Mouse (Mus musculus) spleen, postnatal 14 days (tissue): ENCODE data around the gene Ensa.
"Not testable (repeated sequence)": the region's sequence is repeated elsewhere in the genome, so short reads cannot be mapped to it uniquely, and the experiment has no call there.

ENCODE experiments used
- DNase-seq, 2 experiments: peaks; one replicate each; pipeline ENCODE4 v3.0.0; 2021 to 2022; ENCODE audit warnings: low spot score in 2 of 2

The Ensa gene

DNA sequence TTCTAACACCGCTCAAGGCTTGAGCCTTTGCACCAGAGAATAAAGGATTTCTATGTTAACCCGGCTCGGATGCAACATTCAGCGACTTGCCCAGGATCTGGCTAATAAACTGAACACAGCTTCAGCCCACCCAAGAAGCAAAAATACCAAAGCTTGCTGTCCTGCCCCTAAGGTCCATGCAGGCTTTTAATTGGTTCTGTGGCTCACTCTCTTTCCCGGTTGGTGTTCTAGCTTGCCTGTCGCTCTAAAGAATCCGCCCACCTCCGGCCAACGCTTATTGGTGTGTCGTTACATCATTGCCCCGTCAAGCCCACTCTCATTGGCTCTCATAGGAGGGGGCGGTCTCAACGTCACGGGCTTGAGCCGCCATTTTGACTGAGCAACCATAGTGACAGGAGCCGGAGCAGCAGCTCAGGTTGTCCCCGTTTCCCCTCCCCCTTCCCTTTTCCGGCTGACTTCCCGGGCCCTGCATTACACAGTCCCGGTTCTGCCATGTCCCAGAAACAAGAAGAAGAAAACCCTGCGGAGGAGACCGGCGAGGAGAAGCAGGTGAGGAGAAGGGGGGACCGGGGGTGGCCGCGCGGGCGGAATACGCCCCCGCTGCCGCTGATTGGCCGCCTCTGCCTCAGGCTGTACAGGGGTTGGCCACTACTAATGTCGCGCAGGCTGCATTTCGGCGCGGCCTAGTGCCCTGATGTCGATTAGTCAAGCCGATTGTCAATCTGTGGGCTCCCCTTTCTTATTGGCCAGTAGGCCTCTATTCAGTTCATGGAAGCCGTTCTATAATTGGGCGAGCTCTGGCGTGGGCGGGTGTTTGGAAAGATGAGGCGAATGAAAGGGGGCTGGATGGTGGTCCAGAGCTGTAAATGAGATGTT, at the start of gene Ensa:
Ensa (plus strand) TSS at position 366 of the 876 bp plus-strand sequence.
- DNase-seq: peak; percentile 90 to 93

DNA sequence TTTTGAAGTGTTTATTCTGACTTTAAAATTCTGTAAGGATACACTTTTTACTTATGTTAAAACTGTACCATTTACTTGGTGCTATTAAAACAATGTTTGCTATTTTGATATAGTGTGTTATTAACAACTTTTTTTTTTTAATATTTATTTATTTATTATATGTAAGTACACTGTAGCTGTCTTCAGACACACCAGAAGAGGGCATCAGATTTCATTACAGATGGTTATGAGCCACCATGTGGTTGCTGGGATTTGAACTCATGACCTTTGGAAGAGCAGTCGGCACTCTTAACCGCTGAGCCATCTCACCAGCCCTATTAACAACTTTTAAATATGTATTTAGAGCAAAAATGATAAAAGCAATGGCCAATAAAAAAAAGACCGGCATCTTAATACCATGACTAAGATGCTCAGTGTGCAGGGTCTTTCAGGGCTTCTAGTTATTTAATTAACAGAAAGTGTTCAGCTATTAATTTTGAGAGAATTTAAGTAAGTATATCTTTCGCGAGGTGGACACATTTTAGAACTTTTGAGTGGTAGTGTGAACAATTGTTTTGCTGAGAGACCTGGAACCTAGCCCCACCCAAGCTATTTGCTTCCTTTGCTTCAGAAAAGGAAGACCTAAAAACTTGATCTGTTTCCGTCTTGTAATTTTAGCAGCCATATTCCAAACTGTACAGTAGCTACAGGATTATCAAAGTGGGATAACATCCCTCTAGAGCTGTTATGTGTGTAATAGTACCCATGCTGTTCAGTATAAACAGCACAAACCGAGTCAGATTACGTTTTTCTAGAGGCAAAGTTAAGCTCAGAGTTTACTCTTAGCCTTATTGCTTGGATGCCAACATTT, 36.8 kb upstream of the Ensa start:
- DNase-seq: no peak

DNA sequence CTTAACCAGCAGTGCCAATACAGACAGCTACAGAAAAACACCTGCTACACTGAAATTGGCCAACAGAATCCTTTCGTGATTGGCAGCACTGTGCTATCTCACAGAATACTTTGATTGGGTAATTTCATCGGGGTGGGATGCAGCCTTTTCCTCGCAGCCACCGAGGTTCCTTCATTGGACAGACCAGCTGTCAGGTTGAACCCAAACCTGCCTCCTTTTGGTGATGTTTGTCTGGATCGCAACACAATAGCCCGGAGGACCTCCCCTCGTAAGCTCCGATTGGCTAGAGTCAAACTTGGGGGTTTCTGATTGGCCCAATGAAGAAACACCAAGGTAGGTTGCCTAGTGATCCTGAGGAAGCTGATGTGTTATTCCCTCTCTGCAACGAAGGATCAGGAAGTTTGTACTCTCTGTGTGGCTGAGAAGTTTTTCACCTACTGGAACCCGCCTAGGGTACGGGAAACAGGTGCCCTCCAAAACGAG, 36.1 kb upstream of the Ensa start, which contains the start of gene Golph3l:
Golph3l (plus strand) TSS at position 331 of the 483 bp plus-strand sequence.
- DNase-seq: peak; percentile 82 to 83

DNA sequence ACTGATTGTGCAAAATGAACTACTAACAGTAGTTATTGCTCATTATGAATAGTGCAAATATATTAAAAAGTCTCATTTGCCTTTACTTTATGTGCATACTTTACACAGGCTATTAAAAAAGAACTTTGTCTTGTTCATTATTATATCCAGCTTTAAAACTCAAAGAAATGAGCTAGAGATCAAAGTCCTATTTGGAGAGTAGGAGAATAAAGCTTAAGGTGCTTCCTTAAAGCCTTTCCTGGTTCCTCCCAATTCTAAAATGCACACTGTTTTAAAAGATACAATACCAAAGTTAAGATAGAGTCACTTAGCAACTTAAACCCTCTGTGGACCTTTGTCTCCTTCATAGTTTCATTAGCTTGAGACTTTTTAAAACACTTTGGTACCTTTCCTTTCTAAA, 26.1 kb upstream of the Ensa start:
- no peak for DNase-seq

DNA sequence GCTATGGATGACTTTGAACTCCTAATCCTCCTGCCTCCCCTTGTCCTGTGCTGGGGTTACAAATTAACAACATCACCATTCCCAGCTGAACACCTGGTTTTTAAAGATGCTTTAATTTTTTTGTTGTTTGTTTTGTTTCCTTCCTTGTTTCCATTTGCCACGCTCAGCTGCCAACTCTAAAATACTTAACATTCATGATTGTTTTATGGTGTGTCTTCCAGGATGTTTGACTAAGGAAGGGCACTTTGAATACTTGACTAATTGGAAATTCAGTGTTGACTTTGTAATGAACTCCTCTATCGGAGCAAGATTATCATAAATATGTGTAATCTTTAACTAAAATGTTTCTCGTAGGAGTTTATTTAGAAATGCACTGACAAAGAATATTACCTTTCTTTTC, 23.5 kb upstream of the Ensa start:
- no peak for DNase-seq

DNA sequence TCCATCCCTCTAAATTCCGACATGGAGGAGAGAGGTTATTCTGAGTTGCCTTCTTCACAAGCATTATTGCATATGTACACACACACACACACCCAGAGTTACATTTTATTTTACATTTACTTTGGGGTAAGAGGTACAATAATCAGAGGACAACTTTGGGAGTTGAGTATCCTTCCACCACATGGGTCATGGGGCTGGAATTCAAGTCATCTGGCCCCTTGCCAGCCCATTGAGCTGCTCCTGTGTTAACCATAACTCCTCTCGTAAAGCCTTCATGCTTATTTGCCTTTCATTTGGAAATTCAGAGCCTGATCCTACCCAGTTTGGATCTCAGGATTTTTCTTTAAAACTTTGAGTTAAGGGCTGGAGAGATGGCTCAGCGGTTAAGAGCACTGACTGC, 18.7 kb upstream of the Ensa start:
- no peak for DNase-seq

DNA sequence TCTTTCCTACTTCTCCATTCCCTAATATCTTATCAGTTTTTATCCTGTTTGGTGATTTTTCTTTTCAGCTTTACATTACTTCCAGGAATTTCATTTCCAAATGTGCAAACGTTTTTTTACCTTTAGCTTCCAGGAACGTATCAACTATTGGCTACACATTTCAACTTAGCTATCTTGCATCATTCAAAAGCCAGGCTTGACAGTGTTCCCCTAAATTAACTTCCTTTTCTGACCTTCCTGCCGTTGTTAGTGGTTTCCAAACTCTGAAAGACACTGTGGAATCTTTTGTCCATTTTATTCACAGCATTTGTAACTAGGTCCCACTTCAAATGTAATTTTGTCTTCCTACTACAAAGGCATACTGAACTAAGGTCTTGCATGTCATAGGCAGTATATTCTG, 15.6 kb upstream of the Ensa start:
- no peak for DNase-seq

DNA sequence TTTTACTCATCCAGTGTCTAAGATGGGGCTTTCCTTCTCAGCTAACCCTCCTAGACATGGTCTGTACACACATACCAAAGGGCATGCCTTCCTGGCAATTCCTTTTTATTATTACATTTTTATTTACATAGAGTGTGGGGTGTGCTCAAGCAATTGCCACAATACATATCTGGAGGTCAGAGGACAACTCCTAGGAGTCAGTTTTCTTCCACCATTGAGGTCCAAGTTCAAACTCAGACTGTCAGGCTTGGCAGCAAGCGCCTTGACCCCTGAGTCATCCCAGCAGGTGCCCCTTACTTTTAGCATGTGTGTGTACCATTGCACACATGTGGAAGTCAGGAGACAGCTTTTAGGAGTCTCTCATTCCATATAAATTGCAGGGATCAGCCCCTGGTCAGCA, 10.8 kb upstream of the Ensa start:
- no peak for DNase-seq

DNA sequence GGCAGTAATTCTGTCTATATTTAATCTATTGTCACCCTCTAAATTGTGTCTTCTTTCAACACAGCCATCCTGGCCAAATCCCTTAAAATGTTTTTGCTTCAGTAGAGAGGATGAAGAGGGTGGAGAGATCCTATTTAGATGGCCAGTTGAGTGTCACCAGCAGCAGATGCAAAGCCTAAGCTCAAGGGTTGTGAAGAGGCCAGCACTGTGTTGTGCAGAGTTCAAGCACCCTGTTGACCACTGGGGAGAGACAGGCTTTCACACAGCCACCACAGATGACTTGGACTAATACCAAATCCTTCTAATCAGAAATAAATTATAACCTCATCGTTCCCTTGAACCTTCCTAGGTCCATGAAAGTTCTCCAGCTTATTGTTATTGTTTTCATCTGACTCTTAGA, 6.3 kb upstream of the Ensa start:
- DNase-seq: no peak

DNA sequence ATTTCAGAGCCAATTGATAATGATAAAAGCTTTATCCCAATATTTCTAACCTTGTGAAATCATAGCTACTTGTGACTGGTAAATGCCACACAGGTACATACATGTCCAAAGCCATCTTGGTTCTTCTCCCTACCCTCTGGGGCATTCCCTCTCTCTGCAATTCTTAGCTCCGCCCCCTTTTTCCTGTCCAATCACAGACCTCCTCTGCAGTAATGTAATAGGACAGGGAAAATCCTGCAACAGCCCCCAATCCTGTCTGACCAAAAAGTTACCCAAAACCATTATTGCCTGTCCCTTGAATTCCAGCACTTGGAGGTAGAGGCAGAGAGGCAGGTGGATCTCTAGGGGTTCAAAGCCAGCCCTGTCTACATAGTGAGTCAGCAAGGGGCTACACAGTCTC, 3.6 kb upstream of the Ensa start:
- DNase-seq: no peak

DNA sequence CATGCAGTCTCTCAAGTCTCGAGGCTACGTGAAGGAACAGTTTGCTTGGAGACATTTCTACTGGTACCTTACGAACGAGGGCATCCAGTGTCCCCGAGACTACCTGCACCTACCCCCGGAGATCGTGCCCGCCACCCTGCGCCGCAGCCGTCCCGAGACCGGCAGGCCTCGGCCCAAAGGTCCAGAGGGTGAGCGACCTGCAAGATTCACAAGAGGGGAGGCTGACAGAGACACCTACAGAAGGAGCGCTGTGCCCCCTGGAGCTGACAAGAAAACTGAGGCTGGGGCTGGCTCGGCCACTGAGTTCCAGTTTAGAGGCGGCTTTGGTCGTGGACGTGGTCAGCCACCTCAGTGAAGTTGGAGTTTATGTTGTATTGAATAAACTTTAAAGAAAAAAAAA, 2.4 kb upstream of the Ensa start:
- not testable (repeated sequence) for DNase-seq

DNA sequence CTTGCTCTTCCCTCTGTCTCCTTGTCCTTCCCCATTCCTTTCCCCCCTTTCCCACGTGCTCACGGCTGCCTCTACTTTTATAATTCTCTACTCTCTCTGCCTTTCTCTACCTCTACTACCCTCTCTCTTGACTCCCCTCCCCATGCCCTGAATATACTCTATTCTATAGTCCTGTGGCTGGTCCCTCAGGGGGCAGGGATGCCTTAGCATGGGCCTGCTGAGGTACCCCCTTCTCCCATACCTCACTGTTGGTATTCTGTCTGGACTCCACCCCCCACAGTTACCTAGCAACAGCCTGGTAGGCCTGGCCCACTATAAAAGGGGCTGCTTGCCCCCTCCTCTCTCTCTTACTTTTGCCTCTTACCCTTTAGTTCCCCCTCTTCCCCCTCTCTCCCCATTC, 1.2 kb upstream of the Ensa start:
- DNase-seq: no peak

DNA sequence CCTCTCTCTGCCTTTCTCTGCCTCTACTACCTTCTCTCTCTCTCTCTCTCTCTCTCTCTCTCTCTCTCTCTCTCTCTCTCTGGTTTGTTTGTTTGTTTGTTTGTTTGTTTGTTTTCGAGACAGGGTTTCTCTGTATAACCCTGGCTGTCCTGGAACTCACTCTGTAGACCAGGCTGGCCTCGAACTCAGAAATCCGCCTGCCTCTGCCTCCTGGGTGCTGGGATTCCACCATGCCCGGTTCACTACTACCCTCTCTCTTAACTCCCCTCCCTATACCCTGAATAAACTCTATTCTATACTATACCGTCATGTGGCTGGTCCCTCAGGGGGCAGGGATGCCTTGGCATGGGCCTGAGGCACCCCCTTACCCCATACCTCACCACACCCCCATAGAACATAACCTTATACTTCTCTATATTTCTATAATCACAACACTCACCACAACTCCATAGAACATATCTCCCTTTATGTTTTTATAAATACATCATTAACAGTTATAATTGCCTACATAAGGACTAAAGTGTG, 740 bp upstream of the Ensa start:
- not testable (repeated sequence) for DNase-seq

DNA sequence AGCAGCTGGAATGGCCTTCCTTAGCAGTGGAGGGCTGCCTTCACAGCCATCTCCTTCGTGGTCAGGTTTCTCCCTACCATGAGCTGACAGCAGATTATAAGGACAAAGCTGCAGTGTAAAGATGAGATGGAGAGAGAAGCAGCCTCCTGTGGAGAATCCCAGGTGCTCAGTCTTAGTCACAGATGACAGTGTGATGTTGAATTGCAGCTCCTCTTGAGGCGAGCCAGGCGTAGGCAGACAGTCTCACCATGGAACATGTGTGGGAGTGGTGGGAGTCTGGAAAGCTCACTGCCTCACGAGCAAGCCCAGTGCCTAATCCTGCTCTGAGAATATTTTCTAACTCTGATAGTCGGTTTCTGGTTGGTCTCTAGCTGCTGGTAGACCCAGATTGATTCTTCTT, 3.0 kb downstream of the Ensa start:
- no peak for DNase-seq

DNA sequence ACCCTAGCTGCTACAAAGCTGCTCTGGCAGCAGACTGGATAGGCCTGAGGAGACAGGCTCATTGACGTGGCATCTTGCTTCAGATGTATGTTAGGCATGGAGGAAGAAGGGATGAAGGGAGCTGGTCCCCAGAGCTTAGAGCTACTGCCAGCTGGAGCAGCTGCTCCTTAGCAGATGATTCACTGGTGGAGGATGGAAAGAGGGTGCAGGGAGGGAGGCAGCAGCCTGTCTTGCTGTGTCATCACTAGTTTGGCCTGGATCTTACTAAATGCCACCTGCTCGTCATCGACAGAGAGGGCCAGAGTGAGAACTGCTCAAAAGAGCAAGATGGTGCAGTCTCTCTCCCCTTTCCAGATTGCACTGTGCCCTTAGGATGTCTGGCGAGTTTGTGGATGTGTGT, 5.0 kb downstream of the Ensa start:
- DNase-seq: no peak

DNA sequence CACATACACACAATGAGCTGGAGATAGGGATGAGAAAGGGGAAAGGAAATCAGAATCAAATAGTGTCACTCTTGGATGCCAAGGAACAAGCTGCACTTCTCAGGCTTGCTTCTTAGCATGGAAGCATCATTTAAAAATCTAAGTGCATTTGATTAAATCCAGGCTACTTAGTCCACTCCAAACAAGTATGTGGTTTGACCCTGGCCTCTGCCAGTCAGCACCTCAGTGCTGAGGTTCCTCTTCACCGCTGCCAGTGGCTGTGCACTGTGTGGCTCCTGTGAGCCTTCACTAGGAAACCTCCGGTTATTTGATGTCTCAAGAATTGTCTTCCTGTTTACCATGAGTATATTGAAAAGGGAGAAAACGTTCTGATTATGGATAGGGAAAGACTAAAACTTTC, 6.1 kb downstream of the Ensa start:
- no peak for DNase-seq

DNA sequence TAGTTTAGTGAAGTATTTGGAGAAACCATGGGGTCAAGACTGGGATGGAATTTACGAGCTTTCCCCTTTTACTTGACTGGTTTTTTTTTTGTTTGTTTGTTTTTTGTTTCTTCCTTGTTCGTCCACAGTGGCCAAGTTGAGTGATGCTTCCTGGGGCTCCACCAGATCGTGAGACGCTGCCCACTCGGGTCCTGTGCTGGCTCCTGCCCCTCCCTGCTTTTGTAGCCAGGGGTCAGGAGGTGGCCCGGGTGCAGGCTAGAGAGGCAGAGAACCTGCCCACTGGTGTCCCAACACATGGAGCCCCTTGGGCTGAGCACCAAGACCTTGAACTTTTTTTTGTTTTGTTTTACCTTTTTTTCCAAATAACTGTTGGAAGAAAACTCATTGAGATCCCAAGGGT, 6.5 kb downstream of the Ensa start:
- no peak for DNase-seq

DNA sequence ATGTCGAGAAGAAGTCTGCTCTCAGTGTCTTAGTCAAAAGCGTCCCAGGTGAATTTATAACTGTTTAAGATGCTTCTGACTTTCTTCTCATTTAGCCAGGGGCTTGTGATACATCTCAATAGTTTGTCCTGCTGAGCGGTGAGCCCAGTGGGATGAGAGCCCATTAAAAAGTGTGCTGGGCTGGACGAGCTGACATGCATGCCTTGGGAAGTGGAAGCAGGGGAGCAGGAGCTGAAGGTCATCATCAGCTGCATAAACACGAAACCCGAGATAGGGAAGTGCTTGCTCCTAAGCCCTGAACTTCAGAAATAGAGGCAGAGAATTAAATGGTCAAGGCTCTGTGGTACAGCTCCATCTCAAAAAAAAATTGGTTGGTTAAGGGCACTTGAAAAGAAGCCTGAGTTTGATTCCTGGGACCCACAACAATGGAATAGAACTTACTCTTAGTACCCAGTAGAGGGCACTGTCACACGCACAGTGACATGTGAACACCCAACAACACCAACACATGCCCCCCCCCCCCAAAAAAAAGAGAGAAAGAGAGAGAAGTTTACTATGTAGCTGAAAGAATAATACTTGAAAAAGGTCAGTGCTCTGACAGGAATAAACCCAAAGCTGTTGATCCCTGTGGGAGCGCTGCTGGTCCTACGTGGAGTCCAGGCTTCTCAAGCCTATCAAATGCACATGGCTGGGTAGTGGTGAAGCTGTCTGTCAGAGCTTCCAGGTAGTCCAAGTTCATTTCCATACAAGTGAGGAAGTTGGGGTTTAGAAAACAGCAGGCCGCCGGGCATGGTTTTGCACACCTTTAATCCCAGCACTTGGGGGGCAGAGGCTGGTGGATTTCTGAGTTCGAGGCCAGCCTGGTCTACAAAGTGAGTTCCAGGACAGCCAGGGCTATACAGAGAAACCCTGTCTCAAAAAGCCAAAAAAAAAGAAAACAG, 8.1 kb downstream of the Ensa start:
- DNase-seq: no peak

DNA sequence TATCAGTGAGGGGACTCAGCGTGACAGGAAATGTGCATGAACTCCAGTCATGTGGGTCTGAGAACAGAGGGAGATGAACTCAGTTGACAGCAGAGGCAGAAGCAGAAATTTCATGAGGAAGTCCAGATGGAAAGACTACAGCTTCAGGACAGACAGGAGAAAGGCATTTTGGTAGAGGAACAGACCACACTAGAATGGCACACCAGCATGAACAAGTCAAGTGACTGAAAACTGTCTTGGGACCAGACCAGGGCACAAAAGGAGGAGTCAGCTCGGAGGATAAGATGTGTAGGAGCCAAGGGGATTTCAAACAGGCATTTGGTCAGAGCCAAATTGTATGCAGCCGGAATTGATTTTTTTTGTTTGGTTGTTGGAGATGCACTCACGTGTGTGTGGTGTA, 10.8 kb downstream of the Ensa start:
- no peak for DNase-seq

DNA sequence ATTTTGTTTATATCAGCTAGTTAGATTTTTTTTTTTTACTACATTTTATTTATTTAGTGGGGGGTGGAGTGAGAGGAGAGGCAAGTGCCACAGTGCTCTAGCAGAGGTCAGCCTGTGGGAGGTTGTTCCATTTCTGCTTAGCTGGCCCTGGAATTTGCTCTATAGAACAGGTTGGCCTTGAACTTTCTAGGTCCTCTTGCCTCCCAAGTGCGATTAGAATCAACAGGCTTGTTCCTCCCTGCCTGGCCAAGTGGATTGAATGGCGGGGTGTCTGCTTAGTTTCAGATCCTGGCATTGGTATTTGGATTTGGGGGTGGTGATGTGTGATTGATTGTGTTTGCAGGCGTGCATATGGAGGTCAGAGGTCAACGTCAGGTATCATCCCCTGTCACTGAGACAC, 11.3 kb downstream of the Ensa start:
- no peak for DNase-seq

DNA sequence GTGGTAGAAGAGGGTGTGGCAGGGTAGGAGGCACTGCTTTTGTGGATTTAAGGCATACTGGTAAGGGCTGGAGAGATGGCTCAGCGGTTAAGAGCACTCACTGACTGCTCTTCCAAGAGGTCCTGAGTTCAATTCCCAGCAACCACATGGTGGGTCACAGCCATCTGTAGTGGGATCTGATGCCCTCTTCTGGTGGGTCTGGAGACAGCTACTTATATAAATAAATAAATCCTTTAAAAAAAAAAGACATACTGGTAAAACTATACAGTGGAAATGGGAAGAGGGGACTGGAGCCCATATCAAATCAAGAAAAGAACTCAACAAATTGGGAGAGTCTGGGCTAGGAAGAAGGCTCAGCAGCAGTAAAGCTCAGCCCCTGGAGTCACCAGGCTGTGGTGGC, 14.9 kb downstream of the Ensa start:
- no peak for DNase-seq
